Mouse (Mus musculus): ENCODE results near the gene Pkhd1.
A peak's percentile ranks its signal among the peaks of the same experiment; 100 is the strongest.

The Pkhd1 gene

GRCm38 (mm10) chr1:20486087-20486486, 131.8 kb downstream of the Pkhd1 start:
- no peak for DNase-seq (ENCODE audit: low read depth, low spot score)

- no peak for DNase-seq (ENCODE audit: low read depth, low spot score)
Observed at GRCm38 (mm10) chr1:20481843-20482242, 136.0 kb downstream of the Pkhd1 start.

GRCm38 (mm10) chr1:20478695-20479094, 139.2 kb downstream of the Pkhd1 start:
- DNase-seq (ENCODE audit: low read depth, low spot score) = no peak

DNA sequence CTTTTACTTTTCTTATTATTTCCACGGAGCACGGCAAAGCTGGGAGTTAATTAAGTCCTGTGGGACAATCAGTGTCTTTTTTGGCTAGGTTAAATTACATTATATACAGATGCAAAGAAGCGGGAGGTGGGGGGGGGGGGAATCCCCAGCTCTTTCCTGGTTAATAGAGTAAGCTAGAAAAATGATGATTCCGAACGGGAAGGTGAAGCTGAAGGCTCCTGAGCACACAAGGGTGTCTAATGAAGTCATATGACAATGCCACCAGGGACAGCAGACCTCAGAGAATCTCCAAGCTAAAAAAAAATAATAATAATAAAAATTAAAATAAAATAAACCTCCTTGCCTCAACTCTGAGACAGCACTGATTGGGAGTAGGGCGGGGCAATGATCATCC, 139.6 kb downstream of the Pkhd1 start:
- no peak for DNase-seq (ENCODE audit: low read depth, low spot score)

GRCm38 (mm10) chr1:20477561-20478265, 140.2 kb downstream of the Pkhd1 start:
- no peak for DNase-seq (ENCODE audit: low read depth, low spot score)

GRCm38 (mm10) chr1:20470770-20471169, 147.1 kb downstream of the Pkhd1 start:
- DNase-seq (ENCODE audit: low read depth, low spot score) = no peak

DNA sequence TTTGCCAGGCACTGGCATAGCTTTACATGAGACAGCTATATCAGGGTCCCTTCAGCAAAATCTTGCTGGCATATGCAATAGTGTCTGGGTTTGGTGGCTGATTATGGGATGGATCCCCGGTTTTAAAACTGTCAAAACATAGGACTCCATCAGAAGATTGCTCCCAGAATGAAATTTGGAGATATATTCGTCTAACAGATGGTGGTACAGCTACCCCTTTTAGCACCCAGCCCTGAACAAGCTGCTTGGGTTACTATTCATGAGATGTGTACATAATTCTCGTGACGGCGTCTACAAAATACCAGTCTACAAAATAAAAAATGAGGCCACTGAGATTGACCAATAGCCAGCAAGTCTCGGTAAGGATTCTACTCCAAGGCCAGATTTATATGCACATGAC, 147.5 kb downstream of the Pkhd1 start:
- no peak for DNase-seq (ENCODE audit: low read depth, low spot score)

GRCm38 (mm10) chr1:20466481-20466880, 151.4 kb downstream of the Pkhd1 start:
- DNase-seq (ENCODE audit: low read depth, low spot score) = no peak

GRCm38 (mm10) chr1:20454621-20455020, 163.2 kb downstream of the Pkhd1 start:
- no peak for DNase-seq (ENCODE audit: low read depth, low spot score)

GRCm38 (mm10) chr1:20450074-20450473, 167.8 kb downstream of the Pkhd1 start:
- no peak for DNase-seq (ENCODE audit: low read depth, low spot score)

GRCm38 (mm10) chr1:20432026-20432425, 185.8 kb downstream of the Pkhd1 start:
- peak; percentile 40 for DNase-seq (ENCODE audit: low read depth, low spot score)

DNA sequence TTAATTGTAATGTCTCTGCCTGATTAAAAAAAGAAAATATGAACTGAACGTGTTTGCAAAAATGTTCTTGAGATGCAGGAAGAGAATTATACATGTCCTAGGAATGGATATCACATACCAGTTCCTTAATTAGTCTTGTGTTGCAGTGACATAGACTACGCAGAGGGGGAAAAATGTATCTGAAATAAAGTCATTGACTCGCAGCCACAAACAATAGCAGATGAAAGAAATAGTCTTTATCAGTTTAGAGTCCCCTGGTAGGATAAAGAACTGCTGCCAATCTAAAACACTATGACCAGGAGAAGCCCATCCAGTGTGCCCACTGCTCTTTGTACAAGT, 188.8 kb downstream of the Pkhd1 start:
- DNase-seq (ENCODE audit: low read depth, low spot score) = no peak

DNA sequence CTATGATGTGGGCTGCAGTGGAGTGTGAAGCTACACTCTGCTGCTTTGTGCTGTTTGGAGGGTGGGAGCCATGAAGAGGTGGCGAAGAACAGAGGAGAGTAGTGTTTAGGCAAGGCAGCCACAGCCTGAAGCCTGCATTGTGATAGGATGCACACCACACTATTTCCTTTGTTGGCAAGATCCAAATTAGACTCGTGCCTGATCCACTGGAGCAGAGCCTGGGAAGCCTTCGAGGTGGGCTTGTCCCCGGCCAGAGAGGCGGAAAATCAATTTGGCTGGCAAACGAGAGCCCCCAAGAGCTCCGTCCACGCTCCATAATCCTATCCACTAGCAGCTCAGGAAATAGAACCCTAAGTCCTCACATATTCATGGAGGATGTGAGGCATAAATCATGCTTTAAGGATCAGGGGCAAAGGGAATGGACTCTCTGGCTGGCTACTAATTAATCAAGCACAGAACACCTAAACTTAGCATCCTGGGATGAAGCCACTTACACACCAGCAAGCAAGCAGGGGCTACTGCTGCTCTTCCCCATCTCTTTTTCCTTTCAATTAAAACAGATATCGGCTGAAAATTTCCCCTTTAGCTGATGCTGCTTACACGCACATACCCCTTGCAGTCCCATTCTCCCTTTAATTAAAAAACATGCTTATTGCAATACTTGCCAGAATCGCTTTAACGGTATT, 189.4 kb downstream of the Pkhd1 start:
- DNase-seq (ENCODE audit: low read depth, low spot score) = no peak

DNA sequence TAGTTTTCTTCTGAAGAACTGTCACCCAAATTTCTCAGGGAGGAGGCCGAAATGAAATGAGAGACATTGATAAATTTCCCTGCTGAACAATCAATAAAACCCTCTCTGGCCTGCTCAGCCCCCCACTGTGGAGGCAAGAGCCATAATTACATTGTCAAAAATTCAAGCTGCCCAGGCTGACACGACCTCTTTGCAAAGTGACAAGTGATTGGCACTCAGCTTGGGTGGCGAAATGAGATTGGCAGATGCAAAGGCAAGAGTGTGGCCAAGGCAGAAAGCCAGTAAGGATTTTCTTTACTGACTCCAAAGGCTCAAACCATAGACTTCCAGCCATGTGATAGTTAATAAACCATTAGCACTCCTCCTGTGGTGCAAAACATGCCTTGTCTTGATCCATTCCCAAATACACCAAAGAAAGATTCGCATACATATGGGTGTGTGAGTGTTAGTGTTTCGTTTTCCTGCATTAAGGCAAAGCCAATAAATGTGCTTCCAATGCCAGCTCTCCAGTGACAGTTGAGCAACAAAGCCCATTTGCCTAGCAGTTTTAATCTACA, 208.4 kb downstream of the Pkhd1 start:
- DNase-seq (ENCODE audit: low read depth, low spot score) = no peak

GRCm38 (mm10) chr1:20398319-20398718, 219.5 kb downstream of the Pkhd1 start:
- no peak for DNase-seq (ENCODE audit: low read depth, low spot score)

DNA sequence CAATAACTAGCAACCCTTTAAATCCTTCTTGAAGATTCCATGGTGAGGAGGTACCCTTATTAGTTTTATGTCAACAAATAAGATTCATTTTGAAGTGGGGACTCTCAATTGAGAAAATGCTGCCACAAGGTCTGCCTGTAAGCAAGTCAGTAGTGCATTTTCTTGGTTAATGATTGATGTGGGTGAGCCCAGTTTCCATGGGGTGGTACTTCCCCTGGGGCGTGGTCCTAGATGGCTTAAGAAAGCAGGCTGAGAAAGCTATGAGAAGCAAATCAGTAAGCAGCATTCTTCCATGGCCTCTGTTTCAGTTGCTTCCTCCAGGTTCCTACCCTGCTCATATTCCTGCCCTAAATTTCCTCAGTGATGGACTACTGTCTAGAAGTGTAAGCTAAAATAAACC, 253.4 kb downstream of the Pkhd1 start:
- DNase-seq (ENCODE audit: low read depth, low spot score) = no peak

DNA sequence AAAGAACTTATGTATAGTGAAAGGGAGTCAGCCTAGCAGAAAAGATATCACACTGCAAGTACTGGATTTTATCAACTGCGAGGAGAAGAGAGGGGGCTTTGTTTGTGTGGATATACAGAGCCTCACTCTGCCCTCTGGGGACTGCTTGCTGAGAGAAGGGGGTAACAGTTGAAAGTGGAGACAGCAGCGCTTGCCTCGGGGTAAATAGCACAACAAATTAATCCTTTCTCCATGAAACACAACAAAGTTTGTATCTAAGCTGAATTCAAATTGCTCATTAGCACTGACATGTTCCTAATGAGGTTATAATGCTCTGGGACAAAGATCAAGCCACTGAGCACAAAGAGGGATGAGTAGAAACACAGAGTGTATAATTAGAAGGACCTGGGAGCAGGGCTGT, 273.2 kb downstream of the Pkhd1 start:
- DNase-seq (ENCODE audit: low read depth, low spot score) = no peak

DNA sequence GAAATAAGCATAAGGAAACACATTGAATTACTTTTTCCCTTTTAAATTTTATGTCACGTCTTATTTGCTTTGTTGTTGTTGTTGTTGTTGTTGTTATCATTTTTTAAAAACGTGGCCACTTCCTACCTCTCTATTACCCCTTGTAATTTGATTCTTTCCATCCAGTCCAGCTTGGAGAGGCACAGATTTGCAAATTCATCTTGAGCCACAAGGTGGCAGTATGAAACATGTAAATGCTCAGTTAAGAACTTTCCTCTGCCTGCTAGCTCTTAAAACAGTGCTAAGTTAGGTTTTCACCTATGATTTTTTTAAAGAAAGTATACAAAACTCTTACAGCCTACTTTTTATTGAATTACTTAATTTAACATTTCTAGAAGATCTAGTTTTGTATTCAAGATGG, 306.4 kb downstream of the Pkhd1 start:
- DNase-seq (ENCODE audit: low read depth, low spot score) = peak; percentile 22

GRCm38 (mm10) chr1:20310925-20311324, 306.9 kb downstream of the Pkhd1 start:
- DNase-seq (ENCODE audit: low read depth, low spot score) = no peak

GRCm38 (mm10) chr1:20306116-20306515, 311.7 kb downstream of the Pkhd1 start:
- no peak for DNase-seq (ENCODE audit: low read depth, low spot score)

DNA sequence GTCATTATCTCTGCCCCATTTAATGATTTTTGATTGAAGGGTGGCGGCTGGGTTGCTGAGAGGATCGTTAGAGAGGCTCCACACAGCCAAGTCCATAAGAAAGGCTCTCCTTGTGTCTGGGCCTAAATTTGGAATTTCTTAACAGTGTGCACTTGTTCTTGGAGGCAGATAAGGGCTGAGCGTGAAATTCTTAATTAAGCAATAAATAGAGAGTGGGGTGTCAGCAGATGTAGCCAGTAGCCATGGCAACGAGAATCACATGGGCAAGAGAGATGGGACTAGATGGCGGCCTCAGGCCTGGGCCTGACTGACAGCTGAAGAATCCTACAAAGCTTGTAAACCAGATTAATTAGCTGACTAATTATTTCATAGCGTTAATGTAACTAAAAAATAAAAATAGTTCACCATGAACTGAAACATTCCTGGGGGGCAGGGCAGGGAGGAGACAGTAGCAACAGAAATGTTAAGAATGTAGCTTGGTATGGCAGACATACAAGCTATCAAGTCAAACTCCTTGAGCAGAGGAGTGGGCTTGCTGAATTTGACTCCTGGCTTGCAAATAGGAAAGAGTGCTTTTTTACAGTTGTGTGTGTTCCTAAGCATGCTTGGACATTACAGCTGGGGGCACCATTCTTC, 314.8 kb downstream of the Pkhd1 start:
- no peak for DNase-seq (ENCODE audit: low read depth, low spot score)

- DNase-seq (ENCODE audit: low read depth, low spot score) = no peak
Observed at GRCm38 (mm10) chr1:20302187-20302942, 315.5 kb downstream of the Pkhd1 start.

Data from WW6 (cell line).